In the genomic region with DNA sequence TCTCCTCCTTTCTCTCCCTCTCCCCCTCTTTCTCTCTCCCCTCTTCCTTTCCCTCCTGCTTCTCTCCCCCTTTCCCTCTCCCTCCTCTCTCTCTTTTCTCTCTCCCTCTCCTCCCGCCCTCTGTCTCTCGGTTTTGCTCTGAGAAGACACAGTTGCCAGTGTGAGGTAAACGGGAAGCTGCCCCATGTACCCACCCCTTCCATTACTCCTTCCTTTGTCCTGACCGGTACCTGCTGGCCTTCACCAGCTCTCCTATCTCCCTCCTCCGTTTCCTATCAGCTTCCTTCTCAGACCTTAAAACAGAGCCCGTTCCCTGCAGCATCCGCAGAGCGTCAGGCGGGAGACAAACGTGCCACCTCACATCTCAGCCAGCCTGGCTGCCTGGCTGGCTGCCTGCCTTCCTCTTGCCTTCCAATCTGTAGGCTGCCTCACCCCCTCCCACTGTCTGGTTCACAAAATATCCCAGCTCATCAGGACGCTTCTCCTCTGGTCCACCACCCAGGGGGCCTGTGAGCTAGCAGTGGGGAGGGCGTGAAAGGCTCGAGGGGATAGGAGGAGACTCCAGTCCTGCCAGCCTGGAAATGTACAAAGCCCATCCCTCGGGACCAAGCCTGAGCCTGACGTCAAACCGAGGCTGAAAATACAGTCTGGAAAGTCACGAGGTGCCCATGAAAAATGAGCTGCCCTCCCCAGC, we compare ENCODE assay signal across 9 mouse cellular contexts. TPM values are rescaled to one million over a fixed set of nuclear protein-coding genes. Genes with fewer than 3 reads are reported as not detected.
A peak's percentile ranks its signal among the peaks of the same experiment; 100 is the strongest.
DNase-seq lines count a peak whose midpoint lies in the region; ATAC-seq and TF ChIP-seq lines count a peak whose summit lies in the region.
"Had no signal": no experiment of that assay in that cellular context is flagged by ENCODE, and none has a peak within 500 bp of the region (broad histone marks: within the 10 kb centered on the region; RNA-seq: fewer than 3 reads in every experiment).

No protein-coding gene starts in this region.

- H3K9ac ChIP-seq in kidney, embryonic 16.5 days (replicated peaks; ENCODE audit: low read length), result peak overlapping the region; percentile 23; the same call in 1 of the 2 replicates
- no peak overlapping the region for H3K9ac ChIP-seq in stomach, embryonic 14.5 days (replicated peaks; ENCODE audit: low read depth, low read length)

- peaks cover 8% of the 10 kb centered on the region; the same call in 1 of the 2 replicates for H3K4me1 ChIP-seq in kidney, embryonic 16.5 days (ENCODE audit: insufficient read depth, low read length)
- H3K4me1 ChIP-seq in cortical plate, adult 2 months (ENCODE audit: control insufficient read depth, insufficient read depth, low read length), result peaks cover 5% of the 10 kb centered on the region
- H3K4me1 ChIP-seq in stomach, embryonic 14.5 days (ENCODE audit: control insufficient read depth, insufficient read depth, low read length), result 0 out of 2 replicates have a peak, but pooled peaks cover 4% of the 10 kb centered on the region

- H3K4me2 ChIP-seq in kidney, embryonic 16.5 days (replicated peaks; ENCODE audit: low read depth, low read length), result peak overlapping the region; percentile 31
- H3K4me2 ChIP-seq in stomach, embryonic 14.5 days (replicated peaks; ENCODE audit: low read depth, low read length), result peak overlapping the region; percentile 48

- TF ChIP-seq POLR2A in cortical plate, adult 2 months (IDR thresholded peaks at IDR 0.05; ENCODE audit: extremely low read depth, insufficient read depth, low read length), result peak; percentile 55

- no peaks in the 10 kb centered on the region for H3K36me3 ChIP-seq in kidney, embryonic 16.5 days (ENCODE audit: insufficient read depth, low read length)
- no peaks in the 10 kb centered on the region for H3K36me3 ChIP-seq in stomach, embryonic 14.5 days (ENCODE audit: control insufficient read depth, insufficient read depth, low read length)

- H3K4me3 ChIP-seq in kidney, embryonic 16.5 days (ENCODE audit: low read length), result peak overlapping the region; percentile 17
- H3K4me3 ChIP-seq in cortical plate, adult 2 months (ENCODE audit: insufficient read depth, low read length), result peak overlapping the region; percentile 6
- no peak overlapping the region for H3K4me3 ChIP-seq in stomach, embryonic 14.5 days (ENCODE audit: low read depth, low read length)

- peak; percentile 61; the same call in 1 of the 2 replicates for ATAC-seq in kidney, embryonic 16.5 days (ENCODE audit: low FRiP score, low TSS enrichment)
- peak; percentile 56; the same call in 1 of the 2 replicates for ATAC-seq in stomach, embryonic 14.5 days (ENCODE audit: insufficient number of reproducible peaks, insufficient read depth, low FRiP score, low read depth)

- H3K27me3 ChIP-seq in kidney, embryonic 16.5 days (ENCODE audit: insufficient read depth, low read length), result peaks cover 69% of the 10 kb centered on the region
- H3K27me3 ChIP-seq in stomach, embryonic 14.5 days (ENCODE audit: control insufficient read depth, insufficient read depth, low read length), result no peaks in the 10 kb centered on the region

- DNase-seq in kidney, adult 11 months, result no peak
- peak; percentile 14 to 22 for DNase-seq in heart, adult 9 months (ENCODE audit: low spot score in 2 of 2)
- DNase-seq in layer of hippocampus, adult 8-10 months (ENCODE audit: low spot score in 2 of 2), result peak; percentile 80 to 81
- DNase-seq in lung, postnatal 36 days, result peak; percentile 21
- DNase-seq in ovary, postnatal 10 days (ENCODE audit: low spot score), result no peak

- no peaks in the 10 kb centered on the region for H3K9me3 ChIP-seq in kidney, embryonic 16.5 days (ENCODE audit: low read length)
- H3K9me3 ChIP-seq in stomach, embryonic 14.5 days (ENCODE audit: control insufficient read depth, low read depth, low read length), result no peaks in the 10 kb centered on the region

- 2% methylated on average over 17 of the region's 17 CpGs for WGBS in kidney, embryonic 16.5 days
- WGBS in stomach, embryonic 14.5 days, result 1% methylated on average over 17 of the region's 17 CpGs

- TF ChIP-seq CTCF in cortical plate, adult 2 months (IDR thresholded peaks at IDR 0.05; ENCODE audit: extremely low read depth, insufficient read depth, low read length), result no peak

- no peak overlapping the region for H3K27ac ChIP-seq in kidney, embryonic 16.5 days (ENCODE audit: low read length)
- peak overlapping the region; percentile 37 for H3K27ac ChIP-seq in cortical plate, adult 2 months (ENCODE audit: insufficient read depth, low read length)
- H3K27ac ChIP-seq in stomach, embryonic 14.5 days (ENCODE audit: low read length), result no peak overlapping the region

RNA-seq across cellular contexts. Expression of a gene that starts 17.9 kb away (rescaled TPM):
- not detected in 2 replicates for polyA plus RNA-seq in kidney, embryonic 16.5 days (2015; fragmentation: Nextera tagmentation; extraction: Ambion mirVana)
- 0.08 TPM in 1 of 2 replicates, not detected in the other for polyA plus RNA-seq in cortical plate, adult 2 months (2012; rRNA removed)
- not detected for total RNA-seq in layer of hippocampus, adult 8-10 months (2022)
- polyA plus RNA-seq in stomach, embryonic 14.5 days (2014; fragmentation: Nextera tagmentation; extraction: Ambion mirVana), result not detected in 2 replicates
- total RNA-seq: heart, postnatal 10 days had no signal

RNA-seq across cellular contexts. Expression of a gene that starts 19.1 kb away (rescaled TPM):
- polyA plus RNA-seq in kidney, embryonic 16.5 days (2015; fragmentation: Nextera tagmentation; extraction: Ambion mirVana), result 2.8 and 3.8 TPM in 2 replicates
- polyA plus RNA-seq in cortical plate, adult 2 months (2012; rRNA removed), result 238 and 251 TPM in 2 replicates
- total RNA-seq in layer of hippocampus, adult 8-10 months (2022), result 100 to 1,000 TPM; 272 to 323 (median 290) TPM
- polyA plus RNA-seq in stomach, embryonic 14.5 days (2014; fragmentation: Nextera tagmentation; extraction: Ambion mirVana), result 2.2 TPM in 2 replicates

RNA-seq across cellular contexts. Expression of a gene that starts 57.9 kb away (rescaled TPM):
- 0.09 TPM in 1 of 2 replicates, not detected in the other for polyA plus RNA-seq in kidney, embryonic 16.5 days (2015; fragmentation: Nextera tagmentation; extraction: Ambion mirVana)
- polyA plus RNA-seq in cortical plate, adult 2 months (2012; rRNA removed), result 0.89 and 1.4 TPM in 2 replicates
- 1 to 10 TPM in 1 of 4 experiments, under 1 TPM in 2, not detected in 1; 0.45 to 1.4 (median 0.83) TPM for total RNA-seq in layer of hippocampus, adult 8-10 months (2022)
- polyA plus RNA-seq in stomach, embryonic 14.5 days (2014; fragmentation: Nextera tagmentation; extraction: Ambion mirVana), result not detected in 2 replicates

Comparison
In these comparisons a context has a peak if more than half of its experiments do, and no peak if none do; other contexts are left out.
1. DNase-seq: peak in heart, adult 9 months (2 of 2), layer of hippocampus, adult 8-10 months (2 of 2) and lung, postnatal 36 days (single experiment); none in kidney, adult 11 months (single experiment) and ovary, postnatal 10 days (single experiment).
2. RNA of a gene that starts 19.1 kb away (polyA plus RNA-seq): 238 to 251 TPM in cortical plate, adult 2 months; 2.8 to 3.8 TPM in kidney, embryonic 16.5 days and 2.2 TPM in stomach, embryonic 14.5 days; every median in the first group is over 10 times any median in the second.